Mouse (Mus musculus): ENCODE results near the gene Fam214a. TPM values are rescaled to one million over a fixed set of nuclear protein-coding genes. Genes with fewer than 3 reads are reported as not detected.
A peak's percentile ranks its signal among the peaks of the same experiment; 100 is the strongest.

Gene Fam214a
- polyA plus RNA-seq, 1 experiment, result 9.1 TPM

DNA sequence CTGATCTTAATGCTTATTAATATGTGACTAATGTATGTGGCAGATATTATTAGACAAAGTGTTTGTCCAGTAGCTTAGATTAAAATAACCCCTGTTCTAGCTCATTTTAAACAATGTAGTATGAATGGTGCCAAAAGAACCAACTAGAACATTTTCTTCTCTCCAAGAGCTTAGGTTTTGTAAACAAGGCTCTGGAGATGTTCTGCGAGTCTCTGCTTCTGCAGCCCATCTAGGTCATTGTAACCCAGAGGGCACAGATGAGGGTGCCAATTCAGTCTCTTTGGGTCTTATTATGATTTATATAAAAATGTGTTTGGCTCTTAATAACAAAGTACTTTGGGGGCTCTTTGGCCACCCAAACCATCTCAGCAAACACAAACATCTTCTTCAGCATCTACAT is 17.9 kb downstream of the Fam214a start:
- H3K27me3 ChIP-seq (ENCODE audit: control insufficient read depth, insufficient read depth, low read length), result no peaks in the 10 kb centered on the region
- no peak overlapping the region for H3K4me3 ChIP-seq (ENCODE audit: extremely low read depth, insufficient read depth, insufficient read length)
- H3K36me3 ChIP-seq (ENCODE audit: control insufficient read depth, insufficient read depth, low read length), result no peaks in the 10 kb centered on the region; the same call in 1 of the 2 replicates
- no peak overlapping the region for H3K27ac ChIP-seq (ENCODE audit: insufficient read depth, low read length)
- no peak for TF ChIP-seq CTCF (IDR thresholded peaks at IDR 0.05; ENCODE audit: extremely low read depth, insufficient read depth, insufficient read length, insufficient replicate concordance)
- TF ChIP-seq POLR2A (IDR thresholded peaks at IDR 0.05; ENCODE audit: low read depth, low read length), result no peak
- H3K4me1 ChIP-seq (ENCODE audit: control insufficient read depth, insufficient read depth, insufficient read length), result no peaks in the 10 kb centered on the region; the same call in 1 of the 2 replicates
- WGBS, result 80% methylated on average over 1 of the region's 1 CpGs
- DNase-seq (ENCODE audit: low read depth in 1 of 2, low spot score in 2 of 2), result no peak

DNA sequence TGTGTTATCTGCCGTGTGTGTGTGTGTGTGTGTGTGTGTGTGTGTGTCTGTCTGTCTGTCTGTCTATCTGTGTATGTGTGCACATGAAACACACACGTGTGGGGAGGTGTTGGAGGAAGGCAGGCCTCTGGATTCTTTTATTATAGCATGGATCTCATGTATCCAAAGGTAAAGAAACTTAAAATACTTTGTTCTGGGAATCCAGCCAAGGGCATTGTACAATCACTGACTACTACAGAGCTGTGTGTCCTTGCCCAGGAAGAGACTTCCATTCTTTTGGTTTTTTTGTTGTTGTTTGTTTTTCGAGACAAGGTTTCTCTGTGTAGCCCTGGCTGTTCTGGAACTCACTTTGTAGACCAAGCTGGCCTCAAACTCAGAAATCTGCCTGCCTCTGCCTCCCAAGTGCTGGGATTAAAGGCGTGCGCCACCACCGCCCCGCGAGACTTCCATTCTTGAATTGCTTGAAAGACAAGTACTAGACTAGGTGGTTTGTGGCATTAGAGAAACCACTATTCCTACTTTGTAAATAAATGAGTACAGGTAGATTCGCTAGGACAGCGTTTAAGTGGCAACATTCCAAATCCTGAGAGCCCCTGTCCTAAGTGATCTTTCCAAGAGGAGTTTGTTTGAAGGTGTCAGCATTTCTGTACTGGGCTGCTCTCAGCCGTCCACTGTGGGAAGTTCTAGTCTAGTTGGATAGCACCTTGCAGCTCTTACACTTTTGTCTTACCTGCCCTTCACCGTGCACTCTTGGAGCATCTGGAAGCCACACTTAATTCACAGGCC is 18.7 kb downstream of the Fam214a start:
- no peaks in the 10 kb centered on the region; the same call in 1 of the 2 replicates for H3K4me1 ChIP-seq (ENCODE audit: control insufficient read depth, insufficient read depth, insufficient read length)
- H3K27me3 ChIP-seq (ENCODE audit: control insufficient read depth, insufficient read depth, low read length), result no peaks in the 10 kb centered on the region
- H3K36me3 ChIP-seq (ENCODE audit: control insufficient read depth, insufficient read depth, low read length), result no peaks in the 10 kb centered on the region; the same call in 1 of the 2 replicates
- TF ChIP-seq CTCF (IDR thresholded peaks at IDR 0.05; ENCODE audit: extremely low read depth, insufficient read depth, insufficient read length, insufficient replicate concordance) (no peak), POLR2A (IDR thresholded peaks at IDR 0.05; ENCODE audit: low read depth, low read length) (no peak)
- no peak for DNase-seq (ENCODE audit: low read depth in 1 of 2, low spot score in 2 of 2)
- WGBS, result 88% methylated on average over 12 of the region's 12 CpGs
- H3K27ac ChIP-seq (ENCODE audit: insufficient read depth, low read length), result no peak overlapping the region
- H3K4me3 ChIP-seq (ENCODE audit: extremely low read depth, insufficient read depth, insufficient read length), result no peak overlapping the region

DNA sequence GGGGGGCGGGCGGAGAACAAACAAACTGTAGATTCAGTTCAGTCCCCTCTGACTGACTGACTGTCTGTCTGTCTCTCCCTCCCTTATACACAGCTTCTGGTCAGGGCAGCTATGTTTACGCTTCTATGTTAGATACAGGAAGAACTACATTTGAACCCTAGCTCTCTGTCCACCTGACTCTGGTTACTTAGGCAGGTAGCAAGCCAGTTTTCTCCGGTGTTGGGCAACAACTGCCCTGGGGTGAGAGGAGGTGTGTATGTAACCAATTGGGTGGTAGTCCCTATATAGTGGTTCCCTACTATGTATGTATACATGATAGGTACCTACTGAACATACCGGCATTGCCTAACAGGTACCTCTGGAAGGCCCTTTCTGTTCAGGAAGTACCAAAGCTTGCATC is 20.1 kb downstream of the Fam214a start:
- no peak overlapping the region for H3K27ac ChIP-seq (ENCODE audit: insufficient read depth, low read length)

DNA sequence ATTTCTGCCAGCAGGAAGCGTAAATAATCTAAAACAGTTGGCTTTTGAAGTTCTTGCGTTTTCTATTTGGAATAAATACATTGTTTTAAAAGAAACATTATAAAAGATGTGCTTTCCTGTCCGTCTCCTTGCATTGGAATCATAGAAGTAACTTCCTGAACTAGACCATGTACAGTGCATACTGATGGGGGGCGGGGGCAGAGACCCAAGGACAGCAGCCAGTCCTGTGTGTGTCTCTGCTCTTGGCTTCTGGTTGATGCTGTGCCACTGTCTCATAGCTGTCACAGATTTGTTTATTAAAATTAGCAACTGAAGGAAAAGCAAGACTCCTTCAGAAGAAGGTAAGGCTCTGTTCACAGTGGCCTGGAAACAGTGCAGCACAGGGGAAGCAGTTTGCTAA is 20.5 kb downstream of the Fam214a start:
- Histone ChIP-seq H3K27ac (ENCODE audit: insufficient read depth, low read length) (no peak overlapping the region), H3K36me3 (ENCODE audit: control insufficient read depth, insufficient read depth, low read length) (no peaks in the 10 kb centered on the region), H3K4me1 (ENCODE audit: control insufficient read depth, insufficient read depth, insufficient read length) (no peaks in the 10 kb centered on the region; the same call in 1 of the 2 replicates), H3K27me3 (ENCODE audit: control insufficient read depth, insufficient read depth, low read length) (no peaks in the 10 kb centered on the region), H3K4me3 (ENCODE audit: extremely low read depth, insufficient read depth, insufficient read length) (no peak overlapping the region)
- 81% methylated on average over 4 of the region's 4 CpGs for WGBS
- no peak for TF ChIP-seq CTCF (IDR thresholded peaks at IDR 0.05; ENCODE audit: extremely low read depth, insufficient read depth, insufficient read length, insufficient replicate concordance)
- TF ChIP-seq POLR2A (IDR thresholded peaks at IDR 0.05; ENCODE audit: low read depth, low read length), result no peak
- DNase-seq (ENCODE audit: low read depth in 1 of 2, low spot score in 2 of 2), result no peak

More for the DNA sequence above, 20.1 kb downstream of the Fam214a start:
- Histone ChIP-seq H3K4me3 (ENCODE audit: extremely low read depth, insufficient read depth, insufficient read length) (no peak overlapping the region), H3K4me1 (ENCODE audit: control insufficient read depth, insufficient read depth, insufficient read length) (no peaks in the 10 kb centered on the region; the same call in 1 of the 2 replicates), H3K36me3 (ENCODE audit: control insufficient read depth, insufficient read depth, low read length) (no peaks in the 10 kb centered on the region), H3K27me3 (ENCODE audit: control insufficient read depth, insufficient read depth, low read length) (no peaks in the 10 kb centered on the region)
- TF ChIP-seq POLR2A (IDR thresholded peaks at IDR 0.05; ENCODE audit: low read depth, low read length) (no peak), CTCF (IDR thresholded peaks at IDR 0.05; ENCODE audit: extremely low read depth, insufficient read depth, insufficient read length, insufficient replicate concordance) (no peak)
- WGBS, result 91% methylated on average over 5 of the region's 5 CpGs
- DNase-seq (ENCODE audit: low read depth in 1 of 2, low spot score in 2 of 2), result no peak

DNA sequence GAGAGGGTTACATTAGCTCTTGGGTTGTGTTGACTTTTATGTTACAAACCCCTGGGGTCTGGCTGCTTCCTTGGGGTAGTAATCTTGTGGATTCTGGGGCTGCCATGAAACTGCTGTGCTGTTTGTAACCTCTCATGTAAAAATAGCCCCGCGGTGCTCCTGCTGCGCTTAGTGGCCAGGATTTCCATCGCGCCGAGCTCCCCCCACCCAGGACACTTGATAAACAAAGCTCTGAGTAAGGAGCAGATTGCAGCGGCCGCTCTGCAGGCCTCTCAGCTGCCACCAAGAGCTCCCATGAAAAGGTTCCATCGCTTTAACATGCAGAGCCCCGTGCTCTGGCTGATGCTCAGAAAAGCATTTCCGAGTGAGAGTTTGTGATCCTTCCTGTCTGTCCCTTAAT is 22.1 kb downstream of the Fam214a start:
- TF ChIP-seq CTCF (IDR thresholded peaks at IDR 0.05; ENCODE audit: extremely low read depth, insufficient read depth, insufficient read length, insufficient replicate concordance) (no peak), POLR2A (IDR thresholded peaks at IDR 0.05; ENCODE audit: low read depth, low read length) (no peak)
- no peak for DNase-seq (ENCODE audit: low read depth in 1 of 2, low spot score in 2 of 2)
- peak overlapping the region; percentile 15; the same call in 1 of the 2 replicates for H3K27ac ChIP-seq (ENCODE audit: insufficient read depth, low read length)

DNA sequence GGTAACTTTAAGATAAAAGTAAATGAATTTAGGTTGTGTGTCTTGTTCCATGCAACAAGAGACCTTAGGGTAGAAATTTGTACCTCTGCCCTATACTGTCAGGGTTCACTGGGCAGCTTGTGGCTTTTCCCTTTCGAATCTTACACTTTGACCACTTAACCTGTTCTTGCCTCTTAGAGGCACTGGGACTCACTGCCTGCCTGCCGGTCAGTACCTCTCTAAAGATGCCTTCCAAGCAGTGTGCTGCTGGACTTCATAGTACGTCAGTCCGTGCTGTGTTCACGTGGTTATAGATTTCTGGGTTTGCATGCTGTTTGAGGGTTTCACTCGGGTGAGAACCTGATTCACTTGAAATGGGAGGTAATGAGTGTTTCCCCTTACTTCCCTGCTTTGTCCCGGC is 22.7 kb downstream of the Fam214a start:
- 11% methylated on average over 7 of the region's 7 CpGs for WGBS
- Histone ChIP-seq H3K4me3 (ENCODE audit: extremely low read depth, insufficient read depth, insufficient read length) (peak overlapping the region; percentile 11; the same call in 1 of the 2 replicates), H3K36me3 (ENCODE audit: control insufficient read depth, insufficient read depth, low read length) (no peaks in the 10 kb centered on the region), H3K4me1 (ENCODE audit: control insufficient read depth, insufficient read depth, insufficient read length) (peaks cover 2% of the 10 kb centered on the region; the same call in 1 of the 2 replicates), H3K27ac (ENCODE audit: insufficient read depth, low read length) (peak overlapping the region; percentile 73), H3K27me3 (ENCODE audit: control insufficient read depth, insufficient read depth, low read length) (no peaks in the 10 kb centered on the region)
- DNase-seq (ENCODE audit: low read depth in 1 of 2, low spot score in 2 of 2), result no peak
- TF ChIP-seq POLR2A (IDR thresholded peaks at IDR 0.05; ENCODE audit: low read depth, low read length) (no peak), CTCF (IDR thresholded peaks at IDR 0.05; ENCODE audit: extremely low read depth, insufficient read depth, insufficient read length, insufficient replicate concordance) (no peak)

More for the DNA sequence above, 22.1 kb downstream of the Fam214a start:
- Histone ChIP-seq H3K27me3 (ENCODE audit: control insufficient read depth, insufficient read depth, low read length) (no peaks in the 10 kb centered on the region), H3K4me1 (ENCODE audit: control insufficient read depth, insufficient read depth, insufficient read length) (peaks cover under 1% of the 10 kb centered on the region; the same call in 1 of the 2 replicates), H3K4me3 (ENCODE audit: extremely low read depth, insufficient read depth, insufficient read length) (no peak overlapping the region), H3K36me3 (ENCODE audit: control insufficient read depth, insufficient read depth, low read length) (no peaks in the 10 kb centered on the region)
- WGBS, result 70% methylated on average over 11 of the region's 11 CpGs
